Mouse (Mus musculus): ENCODE results near the gene Cpm. TPM values are rescaled to one million over a fixed set of nuclear protein-coding genes. Genes with fewer than 3 reads are reported as not detected.
"Not testable (repeated sequence)": the region's sequence is repeated elsewhere in the genome, so short reads cannot be mapped to it uniquely, and the experiment has no call there.

The Cpm gene
- polyA plus RNA-seq, 1 experiment from 2014 or later = 50.7 TPM

DNA sequence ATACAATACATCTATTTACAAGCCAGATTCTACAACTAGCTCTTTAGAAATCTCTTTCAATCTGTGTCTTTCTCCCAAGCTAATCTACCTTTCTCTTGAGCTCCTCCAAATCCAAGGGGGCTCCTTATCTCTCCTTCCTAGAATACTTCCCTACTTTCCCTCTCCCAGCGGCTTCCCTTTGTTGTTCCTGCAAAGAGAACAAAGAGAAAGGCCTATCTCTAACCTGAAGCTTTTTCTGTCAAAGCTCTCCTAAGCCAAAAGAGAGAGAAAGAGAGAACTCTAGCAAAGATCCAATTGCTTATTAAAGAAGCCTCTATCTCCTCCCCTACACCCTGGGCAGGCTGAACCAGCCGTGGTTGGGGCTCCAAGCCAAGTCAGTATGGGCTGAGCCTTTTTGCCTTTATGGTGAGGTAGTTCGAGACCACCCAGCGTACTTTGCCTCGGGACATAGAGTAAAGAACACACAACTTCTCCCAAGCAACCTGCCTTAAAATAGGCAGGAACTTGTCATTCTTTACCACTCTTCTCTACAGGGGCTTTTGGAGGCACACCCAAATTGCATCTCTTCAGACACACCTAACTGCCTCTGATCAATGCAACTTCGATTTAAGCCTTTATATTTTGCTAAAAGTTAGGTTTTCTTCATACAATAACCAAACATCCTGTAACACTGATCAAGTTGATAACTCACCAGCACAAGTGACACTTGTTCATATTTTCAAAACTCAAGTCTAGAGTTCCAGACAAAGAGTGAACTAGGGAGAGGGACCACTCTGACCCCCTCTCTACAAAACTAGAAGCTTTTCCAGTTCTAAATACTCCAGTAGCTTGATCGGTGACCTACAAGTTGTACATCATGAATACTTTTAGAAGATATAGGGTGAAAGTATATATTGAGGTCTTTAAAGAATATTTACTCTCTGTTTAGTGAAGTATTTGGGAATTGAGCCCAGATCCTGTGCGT lies 16.4 kb upstream of the Cpm start:
- WGBS = 75% methylated on average over 8 of the region's 8 CpGs
- Histone ChIP-seq H3K4me1 (replicated peaks) (0 out of 2 replicates have a peak, but pooled peaks cover 2% of the 10 kb centered on the region), H3K27me3 (replicated peaks) (no peaks in the 10 kb centered on the region), H3K9ac (no peak overlapping the region), H3K9me3 (no peaks in the 10 kb centered on the region), H3K4me2 (replicated peaks) (no peak overlapping the region), H3K36me3 (no peaks in the 10 kb centered on the region), H3K4me3 (replicated peaks) (no peak overlapping the region), H3K27ac (no peak overlapping the region)
- ATAC-seq = no peak

- H3K27me3 ChIP-seq (replicated peaks) = no peaks in the 10 kb centered on the region
- H3K4me3 ChIP-seq (replicated peaks) = no peak overlapping the region
- H3K36me3 ChIP-seq = no peaks in the 10 kb centered on the region
Measured at GRCm38 (mm10) chr10:117613960-117614359, 15.3 kb upstream of the Cpm start.

DNA sequence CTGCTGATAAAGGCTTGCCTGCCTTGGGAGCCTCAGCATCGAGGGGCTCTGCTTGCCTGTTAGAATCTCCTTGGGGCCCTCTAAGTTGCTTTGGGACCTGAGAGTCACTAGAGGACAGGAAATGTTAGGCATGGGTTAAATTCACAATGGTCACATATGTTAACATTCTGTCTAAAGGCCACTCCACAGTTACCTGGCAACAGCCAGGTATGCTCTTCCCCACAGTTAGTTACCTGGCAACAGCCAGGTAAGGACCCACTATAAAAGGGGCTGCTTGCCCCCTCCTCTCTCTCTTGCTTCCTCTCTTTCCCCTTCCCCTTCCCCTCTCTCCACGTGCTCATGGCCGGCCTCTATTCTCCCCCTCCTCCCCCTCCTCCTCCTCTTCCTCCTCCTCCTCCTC lies 14.9 kb upstream of the Cpm start:
- WGBS = 47% methylated on average over 3 of the region's 3 CpGs
- peak; percentile 55; the same call in 1 of the 2 replicates for ATAC-seq
- Histone ChIP-seq H3K27me3 (replicated peaks) (no peaks in the 10 kb centered on the region), H3K4me3 (replicated peaks) (no peak overlapping the region), H3K4me1 (replicated peaks) (0 out of 2 replicates have a peak, but pooled peaks cover 2% of the 10 kb centered on the region), H3K27ac (no peak overlapping the region), H3K9ac (no peak overlapping the region), H3K9me3 (no peaks in the 10 kb centered on the region), H3K4me2 (replicated peaks) (no peak overlapping the region), H3K36me3 (no peaks in the 10 kb centered on the region)

More at GRCm38 (mm10) chr10:117613960-117614359, 15.3 kb upstream of the Cpm start:
- Histone ChIP-seq H3K9me3 (no peaks in the 10 kb centered on the region), H3K4me2 (replicated peaks) (no peak overlapping the region), H3K27ac (no peak overlapping the region), H3K9ac (no peak overlapping the region), H3K4me1 (replicated peaks) (0 out of 2 replicates have a peak, but pooled peaks cover 2% of the 10 kb centered on the region)
- peak; percentile 45; the same call in 1 of the 2 replicates for ATAC-seq
- WGBS = 66% methylated on average over 6 of the region's 6 CpGs

DNA sequence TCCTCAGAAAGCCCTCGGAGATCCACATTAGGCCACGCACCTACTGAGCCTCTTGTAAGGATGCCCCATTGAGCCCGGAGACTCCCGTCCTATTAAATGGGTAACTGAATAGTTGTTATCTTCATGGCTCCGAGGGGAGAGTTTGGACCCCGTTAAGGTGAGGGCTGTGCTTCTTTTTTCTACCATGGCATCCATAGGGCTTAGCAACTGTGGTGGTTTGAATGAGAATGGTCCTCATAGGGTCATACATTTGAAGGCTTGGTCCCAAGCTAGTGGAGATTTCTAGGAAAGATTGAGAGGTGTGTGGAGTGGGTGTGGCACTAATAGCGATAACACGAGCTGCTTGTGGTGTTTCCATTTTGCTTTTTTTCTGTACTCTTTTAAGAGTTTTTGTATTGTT lies 14.1 kb upstream of the Cpm start:
- WGBS = 93% methylated on average over 8 of the region's 8 CpGs

DNA sequence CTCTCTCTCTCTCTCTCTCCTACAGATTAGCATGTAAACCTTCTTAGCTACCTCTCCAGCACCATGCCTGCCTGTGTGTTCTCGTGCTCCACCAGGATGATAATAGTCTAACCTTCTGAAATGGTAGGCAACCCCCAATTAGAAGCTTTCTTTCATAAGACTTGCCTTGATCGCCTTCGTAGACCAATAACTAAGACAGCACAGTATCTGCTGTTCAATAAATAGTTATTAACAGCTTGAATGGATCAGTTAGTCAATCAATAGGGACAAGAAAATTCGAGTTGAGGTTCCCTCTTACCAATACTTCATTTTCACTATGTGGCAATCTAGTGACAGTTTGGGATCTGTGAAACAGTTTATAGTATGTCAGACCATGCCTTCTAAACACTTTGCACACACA lies 13.6 kb upstream of the Cpm start:
- no peaks in the 10 kb centered on the region for H3K27me3 ChIP-seq (replicated peaks)
- H3K4me3 ChIP-seq (replicated peaks) = no peak overlapping the region
- no peak overlapping the region for H3K27ac ChIP-seq
- H3K4me2 ChIP-seq (replicated peaks) = no peak overlapping the region
- no peaks in the 10 kb centered on the region for H3K36me3 ChIP-seq
- H3K4me1 ChIP-seq (replicated peaks) = 0 out of 2 replicates have a peak, but pooled peaks cover 2% of the 10 kb centered on the region
- 70% methylated on average over 4 of the region's 4 CpGs for WGBS
- H3K9me3 ChIP-seq = no peaks in the 10 kb centered on the region
- no peak overlapping the region for H3K9ac ChIP-seq
- ATAC-seq = no peak

More for the DNA sequence above, 14.1 kb upstream of the Cpm start:
- Histone ChIP-seq H3K36me3 (no peaks in the 10 kb centered on the region), H3K4me1 (replicated peaks) (0 out of 2 replicates have a peak, but pooled peaks cover 2% of the 10 kb centered on the region), H3K4me2 (replicated peaks) (no peak overlapping the region), H3K27ac (no peak overlapping the region), H3K9me3 (no peaks in the 10 kb centered on the region), H3K4me3 (replicated peaks) (no peak overlapping the region), H3K9ac (no peak overlapping the region), H3K27me3 (replicated peaks) (no peaks in the 10 kb centered on the region)
- ATAC-seq = no peak

- H3K9ac ChIP-seq = no peak overlapping the region
- 0 out of 2 replicates have a peak, but pooled peaks cover 2% of the 10 kb centered on the region for H3K4me1 ChIP-seq (replicated peaks)
- no peaks in the 10 kb centered on the region for H3K9me3 ChIP-seq
- no peaks in the 10 kb centered on the region for H3K36me3 ChIP-seq
- WGBS = 85% methylated on average over 6 of the region's 6 CpGs
- no peaks in the 10 kb centered on the region for H3K27me3 ChIP-seq (replicated peaks)
- H3K27ac ChIP-seq = no peak overlapping the region
- no peak overlapping the region for H3K4me2 ChIP-seq (replicated peaks)
- no peak overlapping the region for H3K4me3 ChIP-seq (replicated peaks)
- no peak for ATAC-seq
Measured at GRCm38 (mm10) chr10:117616191-117616680, 13.1 kb upstream of the Cpm start.

- H3K27ac ChIP-seq; H3K4me1 ChIP-seq (replicated peaks); H3K4me2 ChIP-seq (replicated peaks); H3K36me3 ChIP-seq; H3K9ac ChIP-seq; H3K9me3 ChIP-seq; H3K27me3 ChIP-seq (replicated peaks); H3K4me3 ChIP-seq (replicated peaks); ATAC-seq: not testable (repeated sequence)
- WGBS = 83% methylated on average over 4 of the region's 4 CpGs
Measured at GRCm38 (mm10) chr10:117616765-117617164, 12.5 kb upstream of the Cpm start.

- no peak overlapping the region for H3K4me3 ChIP-seq (replicated peaks)
- H3K27ac ChIP-seq = no peak overlapping the region
- no peaks in the 10 kb centered on the region for H3K27me3 ChIP-seq (replicated peaks)
- 90% methylated on average over 3 of the region's 3 CpGs for WGBS
- 0 out of 2 replicates have a peak, but pooled peaks cover 2% of the 10 kb centered on the region for H3K4me1 ChIP-seq (replicated peaks)
- H3K9ac ChIP-seq = no peak overlapping the region
- H3K4me2 ChIP-seq (replicated peaks) = no peak overlapping the region
- H3K36me3 ChIP-seq = no peaks in the 10 kb centered on the region
- no peak for ATAC-seq
- H3K9me3 ChIP-seq = no peaks in the 10 kb centered on the region
Measured at GRCm38 (mm10) chr10:117617568-117618345, 11.5 kb upstream of the Cpm start.

GRCm38 (mm10) chr10:117619041-117619861 lies 10.0 kb upstream of the Cpm start:
- ATAC-seq = no peak
- no peak overlapping the region for H3K4me3 ChIP-seq (replicated peaks)
- H3K9me3 ChIP-seq = no peaks in the 10 kb centered on the region
- H3K36me3 ChIP-seq = no peaks in the 10 kb centered on the region
- H3K27ac ChIP-seq = no peak overlapping the region
- 0 out of 2 replicates have a peak, but pooled peaks cover 1% of the 10 kb centered on the region for H3K4me1 ChIP-seq (replicated peaks)
- no peaks in the 10 kb centered on the region for H3K27me3 ChIP-seq (replicated peaks)
- H3K4me2 ChIP-seq (replicated peaks) = no peak overlapping the region
- 84% methylated on average over 27 of the region's 27 CpGs for WGBS
- no peak overlapping the region for H3K9ac ChIP-seq

DNA sequence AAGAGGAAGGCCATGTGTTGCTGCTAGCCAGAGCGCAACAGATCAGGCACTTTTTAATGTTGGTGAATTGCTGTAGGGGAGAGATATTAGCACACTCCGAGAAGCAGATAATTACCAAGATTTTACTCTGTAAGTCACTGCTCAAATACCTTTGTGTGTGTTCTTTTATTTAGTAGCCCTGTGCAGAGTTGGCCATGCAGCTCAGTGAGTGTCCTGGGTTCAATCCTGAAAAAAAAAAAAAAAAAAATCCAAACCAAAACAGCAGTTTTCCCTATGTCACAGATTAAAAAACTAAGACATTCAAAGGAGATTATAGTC lies 9.5 kb upstream of the Cpm start:
- Histone ChIP-seq H3K9me3 (no peaks in the 10 kb centered on the region), H3K36me3 (no peaks in the 10 kb centered on the region), H3K4me3 (replicated peaks) (no peak overlapping the region), H3K27ac (no peak overlapping the region), H3K4me1 (replicated peaks) (no peaks in the 10 kb centered on the region), H3K9ac (no peak overlapping the region), H3K4me2 (replicated peaks) (no peak overlapping the region), H3K27me3 (replicated peaks) (no peaks in the 10 kb centered on the region)
- no peak for ATAC-seq
- 76% methylated on average over 2 of the region's 2 CpGs for WGBS

GRCm38 (mm10) chr10:117620530-117620929 lies 8.8 kb upstream of the Cpm start:
- Histone ChIP-seq H3K27me3 (replicated peaks) (no peaks in the 10 kb centered on the region), H3K27ac (no peak overlapping the region), H3K9me3 (no peaks in the 10 kb centered on the region), H3K36me3 (no peaks in the 10 kb centered on the region), H3K9ac (no peak overlapping the region), H3K4me1 (replicated peaks) (no peaks in the 10 kb centered on the region), H3K4me2 (replicated peaks) (no peak overlapping the region), H3K4me3 (replicated peaks) (no peak overlapping the region)
- no peak for ATAC-seq
- 78% methylated on average over 4 of the region's 4 CpGs for WGBS
